In genomic region chr15:79791502-79791901, GRCm38 (mm10) we compare ENCODE assay signal across 9 mouse cellular contexts. TPM values are rescaled to one million over a fixed set of nuclear protein-coding genes. Genes with fewer than 3 reads are reported as not detected.
A peak's percentile ranks its signal among the peaks of the same experiment; 100 is the strongest.
DNase-seq lines count a peak whose midpoint lies in the region.
"Had no signal": no experiment of that assay in that cellular context is flagged by ENCODE, and none has a peak within 500 bp of the region (broad histone marks: within the 10 kb centered on the region; RNA-seq: fewer than 3 reads in every experiment).

No protein-coding gene starts in this region.

- intact Hi-C loops in left cerebral cortex, postnatal 25 days (cut with DNase I) = no loop called here

- DNase-seq in cerebellum, postnatal 10 days = peak; percentile 25 to 26
- DNase-seq in cerebellum, adult 9-10 months = no peak
- peak; percentile 23 to 76 for DNase-seq in spleen, postnatal 10 days (ENCODE audit: low spot score in 2 of 2)
- no peak for DNase-seq in spleen, adult 12 weeks (ENCODE audit: low spot score)
- peak; percentile 71 for DNase-seq in induced T-regulatory cell, adult 2 months (ENCODE audit: low read depth)
- peak; percentile 62 for DNase-seq in lung, postnatal 36 days
- DNase-seq in yolk sac, embryonic 10.5 days (ENCODE audit: low spot score) = peak; percentile 54
- no peak for DNase-seq in left cerebral cortex, postnatal 25 days (ENCODE audit: low spot score in 2 of 2)

RNA-seq across cellular contexts. Expression of gene Nptxr, which starts 13.1 kb away (rescaled TPM):
- 100 to 1,000 TPM; 898 to 921 TPM for total RNA-seq in left cerebral cortex, postnatal 25 days (2021)

RNA-seq across cellular contexts. Expression of gene Dnal4, which starts 13.9 kb away (rescaled TPM):
- 10 to 100 TPM; 46.7 to 54.9 TPM for total RNA-seq in left cerebral cortex, postnatal 25 days (2021)

RNA-seq across cellular contexts. Expression of gene Npcd, which starts 42.5 kb away (rescaled TPM):
- 10 to 100 TPM; 11.1 to 20.1 TPM for total RNA-seq in left cerebral cortex, postnatal 25 days (2021)
- total RNA-seq: neutrophil, adult 5-6 weeks had no signal

RNA-seq across cellular contexts. Expression of gene Cbx6, which starts 43.0 kb away (rescaled TPM):
- total RNA-seq in left cerebral cortex, postnatal 25 days (2021) = 100 to 1,000 TPM; 445 to 462 TPM

RNA-seq across cellular contexts. Expression of gene Sun2, which starts 49.2 kb away (rescaled TPM):
- total RNA-seq in left cerebral cortex, postnatal 25 days (2021) = 10 to 100 TPM; 26.3 to 43.4 TPM

Comparison
In these comparisons a context has a peak if more than half of its experiments do, and no peak if none do; other contexts are left out.
1. DNase-seq: peak in cerebellum, postnatal 10 days (2 of 2), spleen, postnatal 10 days (2 of 2), induced T-regulatory cell, adult 2 months (single experiment), lung, postnatal 36 days (single experiment) and yolk sac, embryonic 10.5 days (single experiment); none in cerebellum, adult 9-10 months (single experiment), spleen, adult 12 weeks (single experiment) and left cerebral cortex, postnatal 25 days (0 of 2).